Mouse (Mus musculus): ENCODE results near the gene Hmgn3.

- no peak for TF ChIP-seq CTCF (IDR thresholded peaks at IDR 0.05; ENCODE audit: low read depth)
- TF ChIP-seq EP300 (optimal IDR thresholded peaks at IDR 0.05): no peak
Observed at GRCm38 (mm10) chr9:83109705-83110104, 36.8 kb downstream of the Hmgn3 start.
